Mouse (Mus musculus) intestine, embryonic 15.5 days (tissue): ENCODE results near the gene Tgif2. TPM values are rescaled to one million over a fixed set of nuclear protein-coding genes. Genes with fewer than 3 reads are reported as not detected.

Experiments used
- ATAC-seq: fragments of 200-750 bp; cut with Nextera tagmentation; 2 replicates; pipeline ENCODE4 v1.8.0; 2017; ENCODE audit warnings: moderate TSS enrichment, moderate library complexity
- H3K27ac ChIP-seq: fragments of 300-500 bp; sonication (generic); 2 replicates; pipeline ENCODE4 v1.5.1; 2015; ENCODE audit warnings: mild to moderate bottlenecking, inconsistent platforms
- H3K27me3 ChIP-seq: fragments of 300-500 bp; sonication (generic); replicated peaks from 2 replicates; pipeline ENCODE4 v1.6.1; 2015; ENCODE audit warnings: inconsistent platforms
- H3K36me3 ChIP-seq: fragments of 300-500 bp; sonication (generic); 2 replicates; pipeline ENCODE4 v1.6.1; 2015; ENCODE audit warnings: inconsistent platforms
- H3K4me1 ChIP-seq: fragments of 300-500 bp; sonication (generic); replicated peaks from 2 replicates; pipeline ENCODE4 v1.6.1; 2015; ENCODE audit warnings: inconsistent platforms
- H3K4me2 ChIP-seq: fragments of 300-500 bp; sonication (generic); replicated peaks from 2 replicates; pipeline ENCODE4 v1.6.1; 2015; ENCODE audit warnings: mild to moderate bottlenecking, inconsistent platforms
- H3K4me3 ChIP-seq: fragments of 300-500 bp; sonication (generic); replicated peaks from 2 replicates; pipeline ENCODE4 v1.5.1; 2015; ENCODE audit warnings: inconsistent platforms
- H3K9ac ChIP-seq: fragments of 300-500 bp; sonication (generic); 2 replicates; pipeline ENCODE4 v1.6.1; 2015; ENCODE audit warnings: inconsistent platforms
- H3K9me3 ChIP-seq: fragments of 300-500 bp; sonication (generic); 2 replicates; pipeline ENCODE4 v1.6.1; 2016; ENCODE audit warnings: inconsistent platforms
- WGBS: fragments of 180-500 bp; shearing (Covaris S2); methylation state at CpG from one replicate; pipeline ENCODE4 v1.1.7; 2015; 5-methylcytosine and 5-hydroxymethylcytosine counted together
- polyA plus RNA-seq: library from polyadenylated mRNA; unstranded; fragments of >200 nt; fragmentation: Nextera tagmentation; extraction: Ambion mirVana; gene quantifications from 2 replicates; pipeline ENCODE4 v1.2.1, GENCODE M21; 2015

The Tgif2 gene
- polyA plus RNA-seq, 1 experiment from 2014 or later, result 38.3 TPM

- Histone ChIP-seq H3K36me3 (no peaks in the 10 kb centered on the region), H3K4me1 (no peaks in the 10 kb centered on the region), H3K9me3 (no peaks in the 10 kb centered on the region), H3K27ac (no peak overlapping the region), H3K27me3 (no peaks in the 10 kb centered on the region), H3K9ac (no peak overlapping the region), H3K4me3 (no peak overlapping the region), H3K4me2 (no peak overlapping the region)
- whole genome bisulfite sequencing, result 77% methylated on average over 10 of the region's 10 CpGs
- ATAC-seq, result no peak
Measured at GRCm38 (mm10) chr2:156886084-156886631, 46.4 kb downstream of the Tgif2 start.

DNA sequence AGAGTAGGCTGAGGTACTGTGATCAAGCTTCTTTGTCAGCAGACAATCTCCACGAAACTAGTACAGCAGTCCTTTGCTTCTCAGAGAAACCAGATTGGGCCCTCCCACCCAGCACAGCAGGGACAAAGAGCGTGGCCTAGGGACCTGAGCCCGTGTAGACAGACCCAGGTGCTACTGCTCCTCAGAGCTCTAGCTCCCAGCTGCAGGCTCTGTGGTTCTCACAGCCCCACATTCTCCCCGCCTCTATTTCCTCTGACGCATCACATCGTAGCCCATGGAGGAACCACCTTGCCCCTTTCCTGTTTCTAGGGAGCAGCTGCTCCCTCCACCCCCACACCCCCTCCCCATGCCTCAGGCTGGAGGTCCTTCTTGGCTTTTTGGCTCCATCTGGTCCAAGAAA is 47.2 kb downstream of the Tgif2 start, which contains the start of gene Sla2:
Sla2 (minus strand) TSS at position 176 of the 400 bp plus-strand sequence.
- no peaks in the 10 kb centered on the region for H3K36me3 ChIP-seq
- ATAC-seq, result no peak
- H3K4me2 ChIP-seq, result no peak within 1 kb of the TSS
- no peak within 1 kb of the TSS for H3K4me3 ChIP-seq
- no peaks in the 10 kb centered on the region for H3K27me3 ChIP-seq
- H3K9ac ChIP-seq, result no peak within 1 kb of the TSS
- 47% methylated on average over 6 of the region's 6 CpGs for WGBS
- H3K4me1 ChIP-seq, result no peaks in the 10 kb centered on the region
- no peaks in the 10 kb centered on the region for H3K9me3 ChIP-seq
- H3K27ac ChIP-seq, result no peak within 1 kb of the TSS

DNA sequence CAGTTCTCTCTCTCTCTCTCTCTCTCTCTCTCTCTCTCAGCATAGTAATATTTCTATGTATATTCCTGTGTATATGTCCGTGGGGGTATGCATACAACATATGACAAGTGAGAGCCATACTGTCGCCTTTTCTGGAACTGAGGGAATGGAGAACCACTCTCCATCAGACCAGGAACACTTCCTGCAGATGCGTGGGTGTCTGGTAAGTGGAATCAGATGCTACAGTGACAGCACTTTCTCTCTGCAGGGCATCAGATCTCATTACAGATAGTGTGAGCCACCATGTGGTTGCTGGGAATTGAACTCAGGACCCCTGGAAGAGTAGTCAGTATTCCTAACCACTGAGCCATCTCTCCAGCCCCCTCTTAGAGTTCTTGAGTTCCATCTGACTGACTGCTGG is 48.7 kb downstream of the Tgif2 start:
- 65% methylated on average over 3 of the region's 3 CpGs for WGBS
- H3K4me2 ChIP-seq, result no peak overlapping the region
- H3K36me3 ChIP-seq, result no peaks in the 10 kb centered on the region
- no peaks in the 10 kb centered on the region for H3K4me1 ChIP-seq
- H3K27ac ChIP-seq, result no peak overlapping the region
- no peak overlapping the region for H3K9ac ChIP-seq
- H3K27me3 ChIP-seq, result no peaks in the 10 kb centered on the region
- no peak for ATAC-seq
- no peaks in the 10 kb centered on the region for H3K9me3 ChIP-seq
- no peak overlapping the region for H3K4me3 ChIP-seq

GRCm38 (mm10) chr2:156892240-156892639 is 52.4 kb downstream of the Tgif2 start:
- H3K36me3 ChIP-seq, result no peaks in the 10 kb centered on the region
- ATAC-seq, result no peak
- no peak overlapping the region for H3K4me2 ChIP-seq
- no peak overlapping the region for H3K9ac ChIP-seq
- no peaks in the 10 kb centered on the region for H3K9me3 ChIP-seq
- no peak overlapping the region for H3K27ac ChIP-seq
- WGBS, result 42% methylated on average over 3 of the region's 3 CpGs
- H3K4me3 ChIP-seq, result no peak overlapping the region
- H3K4me1 ChIP-seq, result 0 out of 2 replicates have a peak, but pooled peaks cover 2% of the 10 kb centered on the region
- H3K27me3 ChIP-seq, result no peaks in the 10 kb centered on the region

- Histone ChIP-seq H3K27me3 (no peaks in the 10 kb centered on the region), H3K4me2 (no peak overlapping the region), H3K9ac (no peak overlapping the region), H3K9me3 (no peaks in the 10 kb centered on the region), H3K27ac (no peak overlapping the region), H3K36me3 (no peaks in the 10 kb centered on the region), H3K4me1 (0 out of 2 replicates have a peak, but pooled peaks cover 2% of the 10 kb centered on the region), H3K4me3 (no peak overlapping the region)
- WGBS, result 78% methylated on average over 6 of the region's 6 CpGs
- no peak for ATAC-seq
Measured at GRCm38 (mm10) chr2:156892821-156893220, 53.0 kb downstream of the Tgif2 start.

- Histone ChIP-seq H3K4me3 (no peak overlapping the region), H3K4me2 (no peak overlapping the region)
- 59% methylated on average over 15 of the region's 15 CpGs for WGBS
Measured at GRCm38 (mm10) chr2:156894496-156895265, 54.9 kb downstream of the Tgif2 start.

DNA sequence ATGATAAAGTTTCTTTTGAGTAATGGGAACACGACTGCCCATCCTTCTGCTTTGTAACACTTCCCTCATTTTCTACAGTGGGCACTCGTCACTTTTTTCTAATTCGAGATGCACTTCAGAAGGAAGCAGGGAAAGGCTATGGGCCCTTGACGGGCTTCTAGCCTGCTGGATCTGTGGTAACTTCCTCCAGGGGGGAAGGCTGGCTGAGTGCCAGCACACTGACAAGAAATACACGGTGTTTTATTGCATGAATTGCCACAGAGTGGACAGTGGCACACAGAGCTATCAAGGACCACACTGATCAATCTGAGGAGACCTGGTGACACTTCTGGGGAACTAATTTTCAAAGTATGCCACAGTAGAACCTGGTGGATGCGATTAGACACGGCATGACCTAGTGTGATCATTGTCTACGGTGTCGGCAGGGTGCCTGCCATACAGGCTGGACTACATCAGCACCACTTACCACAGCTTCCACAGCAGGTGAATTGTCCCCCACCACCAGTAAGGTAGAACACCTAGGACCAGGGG is 56.6 kb downstream of the Tgif2 start:
- WGBS, result 64% methylated on average over 9 of the region's 9 CpGs
- no peak for ATAC-seq

More at GRCm38 (mm10) chr2:156894496-156895265, 54.9 kb downstream of the Tgif2 start:
- Histone ChIP-seq H3K9ac (no peak overlapping the region), H3K27ac (no peak overlapping the region), H3K9me3 (no peaks in the 10 kb centered on the region), H3K36me3 (no peaks in the 10 kb centered on the region), H3K4me1 (0 out of 2 replicates have a peak, but pooled peaks cover 2% of the 10 kb centered on the region), H3K27me3 (no peaks in the 10 kb centered on the region)
- ATAC-seq, result peak; percentile 51; the same call in 1 of the 2 replicates

GRCm38 (mm10) chr2:156897034-156897433 is 57.2 kb downstream of the Tgif2 start:
- Histone ChIP-seq H3K9me3 (no peaks in the 10 kb centered on the region), H3K4me3 (no peak overlapping the region), H3K27ac (no peak overlapping the region), H3K36me3 (no peaks in the 10 kb centered on the region), H3K9ac (no peak overlapping the region), H3K27me3 (no peaks in the 10 kb centered on the region), H3K4me2 (no peak overlapping the region), H3K4me1 (0 out of 2 replicates have a peak, but pooled peaks cover 2% of the 10 kb centered on the region)
- 78% methylated on average over 9 of the region's 9 CpGs for WGBS
- no peak for ATAC-seq

More for the DNA sequence above, 56.6 kb downstream of the Tgif2 start:
- Histone ChIP-seq H3K27me3 (no peaks in the 10 kb centered on the region), H3K9ac (no peak overlapping the region), H3K4me3 (no peak overlapping the region), H3K4me2 (no peak overlapping the region), H3K36me3 (no peaks in the 10 kb centered on the region), H3K9me3 (no peaks in the 10 kb centered on the region), H3K27ac (no peak overlapping the region), H3K4me1 (0 out of 2 replicates have a peak, but pooled peaks cover 2% of the 10 kb centered on the region)

DNA sequence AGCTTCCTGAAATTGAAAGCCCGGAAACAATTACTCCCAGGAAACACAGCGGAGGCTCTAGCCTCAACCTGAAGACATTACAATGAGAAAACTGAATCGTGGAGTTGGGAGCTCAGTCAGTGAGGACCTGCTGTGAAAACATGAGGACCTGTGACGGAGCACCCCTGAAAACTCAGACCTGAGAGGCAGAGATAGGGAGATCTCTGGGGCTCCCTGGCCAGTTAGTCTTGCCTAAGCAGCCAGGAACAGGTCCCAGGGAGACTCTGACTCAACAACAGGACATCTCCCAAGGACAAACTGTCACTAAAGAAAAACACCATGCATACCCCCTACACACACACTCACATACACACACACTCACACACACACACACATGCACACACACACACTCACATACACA is 58.6 kb downstream of the Tgif2 start:
- no peaks in the 10 kb centered on the region for H3K9me3 ChIP-seq
- no peaks in the 10 kb centered on the region for H3K36me3 ChIP-seq
- no peak for ATAC-seq
- H3K4me2 ChIP-seq, result no peak overlapping the region
- no peak overlapping the region for H3K9ac ChIP-seq
- H3K4me3 ChIP-seq, result no peak overlapping the region
- 0 out of 2 replicates have a peak, but pooled peaks cover 2% of the 10 kb centered on the region for H3K4me1 ChIP-seq
- no peak overlapping the region for H3K27ac ChIP-seq
- H3K27me3 ChIP-seq, result no peaks in the 10 kb centered on the region
- WGBS, result 59% methylated on average over 4 of the region's 4 CpGs

DNA sequence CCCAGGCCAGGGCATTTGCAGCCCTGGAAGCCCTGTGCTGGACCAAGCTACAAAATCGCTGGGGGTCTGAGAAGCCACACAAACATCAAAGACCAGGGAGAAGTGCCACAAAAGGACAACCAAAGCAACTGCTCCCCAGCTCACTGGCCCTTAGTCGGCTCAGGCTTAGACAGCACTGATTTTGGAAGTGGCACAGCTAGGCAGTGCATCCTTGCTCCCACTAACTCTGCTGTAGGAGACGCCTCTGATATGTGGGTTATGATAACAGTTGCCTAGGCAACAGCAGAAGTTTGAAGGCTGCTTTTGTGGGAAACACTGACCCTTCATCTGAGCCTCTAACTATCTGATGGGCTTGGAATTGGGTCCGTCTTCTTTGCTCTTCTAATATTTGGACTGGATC is 59.4 kb downstream of the Tgif2 start:
- Histone ChIP-seq H3K36me3 (no peaks in the 10 kb centered on the region), H3K4me2 (no peak overlapping the region), H3K9me3 (no peaks in the 10 kb centered on the region), H3K9ac (no peak overlapping the region), H3K27me3 (no peaks in the 10 kb centered on the region), H3K4me3 (no peak overlapping the region), H3K4me1 (0 out of 2 replicates have a peak, but pooled peaks cover 2% of the 10 kb centered on the region), H3K27ac (no peak overlapping the region)
- no peak for ATAC-seq
- WGBS, result 52% methylated on average over 4 of the region's 4 CpGs

DNA sequence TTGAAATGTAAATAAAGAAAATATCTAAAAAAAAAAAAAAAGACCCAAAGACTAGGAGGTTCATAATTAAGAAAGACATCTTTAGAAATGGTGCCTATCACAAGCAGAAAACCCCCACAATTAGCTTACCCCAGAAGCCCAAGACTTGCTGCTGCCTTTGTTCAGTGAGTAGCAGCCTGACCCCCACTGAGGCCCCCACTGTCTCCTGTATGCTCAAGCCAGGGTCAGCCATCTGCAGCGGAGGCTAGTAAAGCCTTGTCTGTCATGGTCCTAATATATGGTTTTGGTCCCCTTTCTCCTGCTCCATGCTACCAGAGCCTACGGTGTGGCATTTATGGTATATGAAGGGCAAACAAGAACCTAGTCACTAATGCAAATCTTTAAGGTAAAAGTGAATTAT is 61.5 kb downstream of the Tgif2 start:
- Histone ChIP-seq H3K9me3 (no peaks in the 10 kb centered on the region), H3K27me3 (no peaks in the 10 kb centered on the region), H3K4me2 (no peak overlapping the region), H3K4me1 (no peaks in the 10 kb centered on the region), H3K27ac (no peak overlapping the region), H3K36me3 (no peaks in the 10 kb centered on the region), H3K9ac (no peak overlapping the region), H3K4me3 (no peak overlapping the region)
- WGBS, result 66% methylated on average over 2 of the region's 2 CpGs
- no peak for ATAC-seq

DNA sequence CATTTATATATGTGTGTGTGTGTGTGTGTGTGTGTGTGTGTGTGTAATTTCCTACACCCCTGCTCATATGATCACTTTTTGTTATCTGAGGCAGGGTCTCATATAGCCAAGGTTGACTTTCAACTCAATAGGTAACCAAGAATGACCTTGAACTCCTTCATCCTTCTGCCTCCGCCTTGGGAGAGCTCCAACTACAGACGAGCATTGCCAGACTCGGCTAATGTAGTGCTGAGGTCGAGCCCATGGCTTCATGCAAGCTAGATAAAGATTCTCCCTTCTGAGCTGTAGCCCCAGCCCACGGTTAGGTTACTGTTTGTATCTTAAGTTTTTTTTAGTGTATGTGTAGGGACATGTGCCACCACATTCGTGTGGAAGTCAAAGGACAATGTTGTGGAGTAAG is 62.1 kb downstream of the Tgif2 start:
- H3K9me3 ChIP-seq, result no peaks in the 10 kb centered on the region
- H3K4me3 ChIP-seq, result no peak overlapping the region
- ATAC-seq, result no peak
- no peaks in the 10 kb centered on the region for H3K36me3 ChIP-seq
- H3K4me2 ChIP-seq, result no peak overlapping the region
- H3K27ac ChIP-seq, result no peak overlapping the region
- no peak overlapping the region for H3K9ac ChIP-seq
- WGBS, result 61% methylated on average over 6 of the region's 6 CpGs
- no peaks in the 10 kb centered on the region for H3K27me3 ChIP-seq
- H3K4me1 ChIP-seq, result no peaks in the 10 kb centered on the region
